Mouse (Mus musculus): ENCODE data around the gene Awat1. TPM values are rescaled to one million over a fixed set of nuclear protein-coding genes. Genes with fewer than 3 reads are reported as not detected.
A peak's percentile ranks its signal among the peaks of the same experiment; 100 is the strongest.

Gene Awat1
- polyA plus RNA-seq (2016; fragmentation: Nextera tagmentation; extraction: Ambion mirVana): not detected in 2 replicates

DNA sequence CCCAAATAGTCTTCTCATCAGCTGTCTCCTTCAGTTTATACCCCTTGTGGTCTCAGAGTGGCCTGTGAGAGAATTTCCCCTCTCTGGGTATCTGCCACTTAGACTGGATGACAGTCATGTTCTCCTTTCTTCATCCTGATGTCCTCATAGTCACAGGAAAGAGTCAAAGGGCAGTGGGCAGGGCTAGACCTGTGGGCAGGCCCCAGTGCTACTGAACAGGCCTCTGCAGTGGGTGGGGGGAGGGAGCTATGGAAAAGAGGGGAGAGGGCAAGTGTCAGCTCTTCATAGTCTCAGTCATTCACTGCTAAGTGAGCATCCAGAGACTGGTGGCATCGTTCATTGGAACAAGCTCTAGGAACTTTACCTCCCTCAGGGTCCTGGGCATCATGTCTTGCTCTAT lies at the start of gene Awat1:
Gene Awat1, plus strand, starts transcription at position 301 of the 400 bp plus-strand sequence.
- H3K4me1 ChIP-seq: no peaks in the 10 kb centered on the region
- no peak within 1 kb of the TSS for H3K9ac ChIP-seq
- no peak within 1 kb of the TSS for H3K27ac ChIP-seq
- no peak for ATAC-seq
- no peak within 1 kb of the TSS for H3K4me3 ChIP-seq
- H3K9me3 ChIP-seq (replicated peaks): no peaks in the 10 kb centered on the region
- no peak within 1 kb of the TSS for H3K4me2 ChIP-seq
- WGBS (ENCODE audit: insufficient replicate concordance): 72% methylated on average over 1 of the region's 1 CpGs
- 0 out of 2 replicates have a peak, but pooled peaks cover 10% of the 10 kb centered on the region for H3K27me3 ChIP-seq (replicated peaks)
- no peaks in the 10 kb centered on the region for H3K36me3 ChIP-seq

DNA sequence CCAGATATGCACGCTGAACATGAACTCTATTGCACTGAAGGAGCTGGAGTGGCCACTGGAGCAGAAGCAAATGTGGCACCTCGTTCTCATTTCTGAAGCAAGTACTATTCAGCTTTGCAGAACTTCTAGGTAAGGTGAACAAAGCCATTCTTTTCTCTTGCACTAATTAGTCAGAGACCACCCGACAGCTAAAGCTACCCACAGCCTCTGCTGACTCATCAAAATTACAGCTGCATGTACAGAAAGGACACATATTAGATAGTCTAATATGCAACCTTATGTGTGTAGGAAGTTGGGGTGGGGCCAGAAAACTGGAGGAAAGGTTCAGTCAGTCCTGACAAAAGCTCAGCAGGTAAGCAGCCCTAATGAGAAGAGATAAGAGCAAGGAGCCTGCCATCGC lies 47.6 kb upstream of the Awat1 start, which contains the start of gene Dgat2l6:
Gene Dgat2l6, plus strand, starts transcription at position 368 of the 400 bp plus-strand sequence.
- H3K36me3 ChIP-seq: no peaks in the 10 kb centered on the region
- no peak for ATAC-seq
- no peak within 1 kb of the TSS for H3K4me2 ChIP-seq
- no peaks in the 10 kb centered on the region for H3K4me1 ChIP-seq
- peaks cover 16% of the 10 kb centered on the region for H3K27me3 ChIP-seq (replicated peaks)
- 75% methylated on average over 4 of the region's 4 CpGs for WGBS (ENCODE audit: insufficient replicate concordance)
- H3K4me3 ChIP-seq: no peak within 1 kb of the TSS
- no peak within 1 kb of the TSS for H3K27ac ChIP-seq
- no peak within 1 kb of the TSS for H3K9ac ChIP-seq
- H3K9me3 ChIP-seq (replicated peaks): no peaks in the 10 kb centered on the region

DNA sequence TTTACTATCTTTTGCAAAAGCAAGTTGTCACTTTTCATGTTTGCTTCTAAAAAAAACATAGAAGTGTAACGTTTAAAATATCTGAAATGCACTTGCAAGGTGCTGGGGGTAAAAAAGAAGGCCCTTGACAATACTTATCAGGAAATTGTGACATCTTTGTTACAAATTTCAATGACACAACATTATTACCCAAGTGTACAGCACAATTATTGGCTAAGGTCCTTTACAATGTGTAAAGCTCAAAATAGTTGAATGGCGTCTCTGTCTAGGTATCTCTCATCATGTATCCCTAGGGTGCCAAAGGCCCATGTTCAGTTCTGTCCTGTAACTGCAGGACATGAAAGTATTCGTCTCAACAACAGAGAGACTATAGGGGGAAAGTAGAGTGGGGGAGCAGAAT lies 16.0 kb upstream of the Awat1 start:
- H3K9me3 ChIP-seq (replicated peaks): no peaks in the 10 kb centered on the region
- H3K4me2 ChIP-seq: no peak overlapping the region
- H3K9ac ChIP-seq: no peak overlapping the region
- 51% methylated on average over 3 of the region's 3 CpGs for WGBS (ENCODE audit: insufficient replicate concordance)
- no peak overlapping the region for H3K27ac ChIP-seq
- H3K4me3 ChIP-seq: no peak overlapping the region
- H3K4me1 ChIP-seq: no peaks in the 10 kb centered on the region
- no peaks in the 10 kb centered on the region for H3K36me3 ChIP-seq
- no peaks in the 10 kb centered on the region for H3K27me3 ChIP-seq (replicated peaks)
- no peak for ATAC-seq

DNA sequence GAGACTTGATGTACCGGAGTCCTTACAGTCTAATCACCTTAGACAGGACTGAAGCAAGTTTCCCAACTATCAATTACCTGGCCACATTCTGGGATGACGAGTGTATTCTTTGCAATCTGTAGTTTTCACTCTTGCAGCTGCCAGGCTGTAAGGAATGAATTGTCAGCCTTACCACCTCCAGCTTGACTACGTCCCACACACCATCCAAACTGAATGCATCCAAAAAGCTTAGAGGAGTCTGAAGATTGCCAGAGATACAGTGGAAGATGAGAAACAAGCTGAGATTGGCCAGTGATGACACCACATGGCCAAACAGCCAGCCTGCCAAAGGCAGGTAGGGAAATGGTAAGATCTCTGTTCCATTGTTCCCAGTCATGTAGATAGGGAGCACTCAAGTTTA lies 6.4 kb upstream of the Awat1 start:
- Histone ChIP-seq H3K27ac (no peak overlapping the region), H3K9ac (no peak overlapping the region), H3K36me3 (no peaks in the 10 kb centered on the region), H3K9me3 (replicated peaks) (no peaks in the 10 kb centered on the region), H3K4me3 (no peak overlapping the region), H3K4me2 (no peak overlapping the region), H3K27me3 (replicated peaks) (0 out of 2 replicates have a peak, but pooled peaks cover 6% of the 10 kb centered on the region), H3K4me1 (no peaks in the 10 kb centered on the region)
- WGBS (ENCODE audit: insufficient replicate concordance): 76% methylated on average over 3 of the region's 3 CpGs
- ATAC-seq: no peak

DNA sequence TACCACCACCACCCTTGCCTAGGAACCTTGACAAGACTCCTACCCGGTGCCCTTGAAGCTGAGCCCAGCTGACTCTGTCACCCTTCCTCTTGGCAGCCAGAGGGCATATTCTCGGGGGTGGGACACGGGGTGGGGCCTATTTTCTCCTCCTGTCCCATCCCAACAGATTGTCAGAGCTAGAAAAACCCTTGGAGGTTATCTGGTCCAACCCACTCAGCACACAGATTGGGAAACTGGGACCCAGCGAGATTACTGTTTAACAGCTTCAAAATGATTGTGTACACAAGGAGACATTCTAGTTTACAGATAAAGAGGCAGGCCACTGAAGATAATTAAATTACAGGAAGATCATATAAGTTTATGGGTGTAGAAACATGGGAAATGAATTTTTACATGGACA lies 22.7 kb downstream of the Awat1 start, which contains the start of gene P2ry4:
Gene P2ry4, minus strand, starts transcription at position 79 of the 400 bp plus-strand sequence.
- no peaks in the 10 kb centered on the region for H3K36me3 ChIP-seq

DNA sequence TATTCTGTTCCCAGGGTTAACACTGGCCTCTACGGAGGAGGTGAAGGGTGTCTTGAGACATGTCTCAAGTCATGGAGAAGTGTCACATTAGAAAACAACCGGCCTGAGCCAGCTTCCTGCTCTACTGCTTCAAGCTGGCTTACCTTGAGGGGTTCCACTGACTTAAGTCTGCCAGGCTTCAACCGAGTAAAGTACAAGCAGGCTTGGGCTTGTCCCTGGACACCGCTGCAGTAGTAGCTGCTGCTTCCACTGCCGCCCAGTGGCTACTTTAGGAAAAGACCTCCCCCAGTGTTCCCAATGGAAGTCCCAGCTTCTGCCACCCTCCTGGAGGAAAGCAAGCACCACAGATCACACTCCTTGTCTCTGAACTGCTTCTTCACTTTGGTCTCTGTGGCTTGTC lies 25.4 kb downstream of the Awat1 start:
- no peaks in the 10 kb centered on the region for H3K4me1 ChIP-seq
- ATAC-seq: no peak
- no peaks in the 10 kb centered on the region for H3K36me3 ChIP-seq
- H3K27me3 ChIP-seq (replicated peaks): peaks cover 28% of the 10 kb centered on the region; the same call in 1 of the 2 replicates
- no peaks in the 10 kb centered on the region for H3K9me3 ChIP-seq (replicated peaks)
- no peak overlapping the region for H3K9ac ChIP-seq
- H3K4me2 ChIP-seq: no peak overlapping the region
- 23% methylated on average over 5 of the region's 5 CpGs for WGBS (ENCODE audit: insufficient replicate concordance)
- H3K4me3 ChIP-seq: no peak overlapping the region
- H3K27ac ChIP-seq: no peak overlapping the region

More for the DNA sequence above, 22.7 kb downstream of the Awat1 start, which contains the start of gene P2ry4:
- no peaks in the 10 kb centered on the region for H3K4me1 ChIP-seq
- H3K4me2 ChIP-seq: no peak within 1 kb of the TSS
- no peak within 1 kb of the TSS for H3K4me3 ChIP-seq
- H3K9me3 ChIP-seq (replicated peaks): no peaks in the 10 kb centered on the region
- H3K27me3 ChIP-seq (replicated peaks): peaks cover 13% of the 10 kb centered on the region; the same call in 1 of the 2 replicates
- H3K9ac ChIP-seq: no peak within 1 kb of the TSS
- no peak within 1 kb of the TSS for H3K27ac ChIP-seq
- WGBS (ENCODE audit: insufficient replicate concordance): 44% methylated on average over 4 of the region's 4 CpGs
- ATAC-seq: no peak

DNA sequence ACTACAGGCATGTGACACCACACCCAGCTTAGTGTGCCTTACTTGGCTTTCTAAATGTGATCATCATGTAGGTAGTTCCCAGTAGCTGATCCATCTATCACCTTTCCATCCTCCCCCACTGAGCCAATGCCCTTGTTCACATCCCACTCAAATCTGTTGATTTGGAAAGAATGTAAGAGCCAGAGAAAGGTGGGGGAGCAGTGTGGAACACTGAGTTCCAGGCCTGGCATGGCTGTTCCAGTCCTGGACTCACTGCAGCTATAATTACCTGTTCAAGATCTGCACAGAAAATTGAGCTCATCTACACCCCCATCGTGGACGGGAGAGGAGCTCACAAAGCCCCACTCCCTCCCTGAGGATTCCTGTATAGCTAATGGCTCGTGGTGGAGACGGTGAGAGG lies 27.7 kb downstream of the Awat1 start:
- WGBS (ENCODE audit: insufficient replicate concordance): 52% methylated on average over 4 of the region's 4 CpGs
- Histone ChIP-seq H3K9me3 (replicated peaks) (no peaks in the 10 kb centered on the region), H3K27ac (no peak overlapping the region), H3K4me1 (no peaks in the 10 kb centered on the region), H3K36me3 (no peaks in the 10 kb centered on the region), H3K4me3 (no peak overlapping the region), H3K27me3 (replicated peaks) (peaks cover 28% of the 10 kb centered on the region; the same call in 1 of the 2 replicates), H3K4me2 (no peak overlapping the region), H3K9ac (no peak overlapping the region)
- no peak for ATAC-seq

DNA sequence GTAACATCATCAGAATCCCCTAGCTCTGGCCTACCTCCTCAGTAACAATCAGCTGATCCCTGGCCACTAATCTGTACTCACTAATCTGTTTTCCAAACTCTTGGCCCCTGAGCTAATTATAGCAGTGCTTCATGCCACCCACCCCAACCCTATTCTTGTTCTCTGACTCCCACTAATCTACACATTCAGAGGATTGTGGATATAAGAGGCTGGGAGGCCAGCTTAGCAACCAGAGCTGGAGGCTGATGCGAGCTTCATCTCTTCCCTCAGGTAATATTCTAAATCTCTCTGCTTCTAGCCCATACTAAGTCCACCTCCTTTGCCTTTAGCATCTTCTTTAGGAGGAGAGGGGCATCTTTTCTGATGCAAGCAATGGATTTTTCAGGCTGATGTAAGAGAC lies 33.3 kb downstream of the Awat1 start, which contains the start of gene Arr3:
Gene Arr3, plus strand, starts transcription at position 184 of the 400 bp plus-strand sequence.
- ATAC-seq: no peak

DNA sequence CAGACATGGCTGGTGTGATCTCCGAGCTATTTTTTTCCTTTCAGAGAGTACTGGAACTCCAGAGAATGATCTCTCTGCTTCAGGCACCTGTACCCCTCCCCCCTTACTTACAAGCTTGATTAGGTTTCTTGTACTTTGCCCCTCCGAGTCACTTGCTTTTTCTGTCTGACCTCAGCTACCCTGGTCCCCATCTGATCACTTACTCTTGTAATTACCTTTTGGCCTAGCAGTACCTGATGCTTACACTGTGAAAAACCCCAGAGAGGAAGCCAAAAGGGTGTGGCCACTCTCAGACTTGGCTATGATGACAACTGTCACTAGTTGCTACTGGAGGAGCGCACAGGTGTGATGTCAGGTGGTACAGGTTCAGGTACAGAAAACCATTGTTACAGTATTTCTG lies 46.4 kb downstream of the Awat1 start:
- Histone ChIP-seq H3K27ac (no peak overlapping the region), H3K27me3 (replicated peaks) (peaks cover 23% of the 10 kb centered on the region), H3K4me3 (no peak overlapping the region), H3K9ac (no peak overlapping the region), H3K9me3 (replicated peaks) (no peaks in the 10 kb centered on the region), H3K4me2 (no peak overlapping the region), H3K36me3 (peaks cover 17% of the 10 kb centered on the region), H3K4me1 (0 out of 2 replicates have a peak, but pooled peaks cover under 1% of the 10 kb centered on the region)
- WGBS (ENCODE audit: insufficient replicate concordance): 57% methylated on average over 3 of the region's 3 CpGs
- ATAC-seq: no peak

More for the DNA sequence above, 33.3 kb downstream of the Awat1 start, which contains the start of gene Arr3:
- no peaks in the 10 kb centered on the region for H3K4me1 ChIP-seq
- H3K4me2 ChIP-seq: no peak within 1 kb of the TSS
- no peak within 1 kb of the TSS for H3K4me3 ChIP-seq
- no peaks in the 10 kb centered on the region for H3K9me3 ChIP-seq (replicated peaks)
- H3K9ac ChIP-seq: no peak within 1 kb of the TSS
- H3K27me3 ChIP-seq (replicated peaks): peaks cover 17% of the 10 kb centered on the region; the same call in 1 of the 2 replicates
- 60% methylated on average over 1 of the region's 1 CpGs for WGBS (ENCODE audit: insufficient replicate concordance)
- no peak within 1 kb of the TSS for H3K27ac ChIP-seq
- no peaks in the 10 kb centered on the region for H3K36me3 ChIP-seq

DNA sequence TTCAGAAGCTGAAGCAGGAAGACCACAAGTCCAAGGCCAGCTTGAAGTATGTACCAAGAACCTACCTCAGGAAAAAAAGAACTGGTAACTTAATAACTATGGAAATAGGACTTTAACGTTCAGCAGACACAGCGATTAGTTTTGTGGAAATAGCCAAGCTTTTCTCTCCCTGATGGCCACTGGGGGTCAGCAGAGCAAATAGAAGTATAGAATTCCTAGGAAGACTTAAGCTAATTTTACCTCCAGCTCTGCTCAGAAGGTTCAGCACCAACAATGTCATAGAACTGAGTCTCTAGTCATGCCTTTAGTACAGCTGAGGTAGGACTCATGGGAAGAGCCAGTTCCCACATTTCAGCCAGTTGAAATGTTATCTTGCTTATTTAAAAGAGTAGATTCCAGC lies 49.3 kb downstream of the Awat1 start:
- 91% methylated on average over 2 of the region's 2 CpGs for WGBS (ENCODE audit: insufficient replicate concordance)
- no peak for ATAC-seq
- no peak overlapping the region for H3K9ac ChIP-seq
- H3K4me3 ChIP-seq: no peak overlapping the region
- no peaks in the 10 kb centered on the region for H3K9me3 ChIP-seq (replicated peaks)
- no peak overlapping the region for H3K27ac ChIP-seq
- H3K36me3 ChIP-seq: peaks cover 23% of the 10 kb centered on the region
- peaks cover 16% of the 10 kb centered on the region for H3K4me1 ChIP-seq
- H3K27me3 ChIP-seq (replicated peaks): peaks cover 21% of the 10 kb centered on the region
- no peak overlapping the region for H3K4me2 ChIP-seq

DNA sequence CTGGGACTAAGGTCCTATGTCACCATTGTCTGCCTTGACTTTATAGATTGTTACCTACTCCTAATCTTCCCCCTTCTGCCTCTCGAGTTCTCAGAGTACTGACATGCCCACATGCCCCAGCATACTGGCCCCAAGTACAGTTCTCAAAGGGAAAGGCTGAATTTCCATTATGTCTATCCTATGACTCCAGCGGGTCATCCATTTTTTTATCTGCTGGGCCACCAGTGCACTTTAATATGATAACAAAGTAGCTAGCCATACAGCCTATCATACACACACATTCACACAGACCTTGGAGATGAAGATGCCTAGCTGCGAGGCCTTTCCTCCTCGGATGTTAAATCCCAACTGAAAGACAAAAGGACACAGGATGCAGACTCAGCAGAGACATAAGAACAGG lies 52.2 kb downstream of the Awat1 start:
- H3K4me2 ChIP-seq: peak overlapping the region; percentile 71

DNA sequence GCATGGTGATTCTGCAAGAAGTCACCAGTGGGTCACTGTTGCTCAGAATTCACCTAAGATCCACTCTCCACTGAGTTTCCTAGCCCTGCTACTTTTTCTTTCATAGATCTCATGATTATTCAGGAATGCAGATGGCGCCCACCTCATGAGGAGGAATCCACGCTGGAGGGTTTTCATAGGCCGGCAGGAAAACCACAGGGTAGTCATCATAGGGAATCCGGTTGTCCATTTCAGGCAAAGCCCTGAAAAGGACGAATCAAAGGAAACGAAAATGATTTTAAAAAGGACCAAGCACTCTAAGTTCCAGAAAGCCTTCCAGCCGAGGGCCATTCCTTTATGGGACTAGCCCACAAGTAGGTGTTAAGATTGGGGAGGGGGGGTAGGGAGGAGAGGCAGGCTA lies 53.1 kb downstream of the Awat1 start:
- Histone ChIP-seq H3K9me3 (replicated peaks) (no peaks in the 10 kb centered on the region), H3K4me1 (peaks cover 34% of the 10 kb centered on the region), H3K9ac (peak overlapping the region; percentile 68), H3K27ac (peak overlapping the region; percentile 67), H3K4me2 (peak overlapping the region; percentile 71), H3K27me3 (replicated peaks) (peaks cover 6% of the 10 kb centered on the region; the same call in 1 of the 2 replicates), H3K4me3 (peak overlapping the region; percentile 78), H3K36me3 (peaks cover 37% of the 10 kb centered on the region)
- ATAC-seq: no peak
- WGBS (ENCODE audit: insufficient replicate concordance): 22% methylated on average over 7 of the region's 7 CpGs

More for the DNA sequence above, 52.2 kb downstream of the Awat1 start:
- Histone ChIP-seq H3K27ac (peak overlapping the region; percentile 67), H3K4me1 (peaks cover 34% of the 10 kb centered on the region), H3K9me3 (replicated peaks) (no peaks in the 10 kb centered on the region), H3K27me3 (replicated peaks) (peaks cover 6% of the 10 kb centered on the region; the same call in 1 of the 2 replicates), H3K4me3 (peak overlapping the region; percentile 78), H3K9ac (peak overlapping the region; percentile 68; the same call in 1 of the 2 replicates), H3K36me3 (peaks cover 32% of the 10 kb centered on the region)
- WGBS (ENCODE audit: insufficient replicate concordance): 46% methylated on average over 4 of the region's 4 CpGs
- peak; percentile 46 for ATAC-seq

DNA sequence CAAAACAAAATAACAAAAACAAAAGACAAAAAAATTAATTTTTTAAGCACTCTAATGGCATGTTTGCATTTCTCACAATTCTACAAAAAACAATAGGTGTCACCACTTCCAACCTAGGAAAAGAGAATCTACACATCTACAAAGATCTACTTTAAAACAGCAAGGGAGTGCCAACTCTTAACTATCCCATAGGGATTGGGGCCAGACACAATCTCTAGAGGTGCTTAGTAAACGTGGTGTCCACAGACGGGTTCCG lies 53.4 kb downstream of the Awat1 start, which contains the start of gene Kif4:
Gene Kif4, plus strand, starts transcription at position 192 of the 256 bp plus-strand sequence.
- H3K27ac ChIP-seq: peak within 1 kb of the TSS; percentile 85
- peak within 1 kb of the TSS; percentile 71 for H3K4me2 ChIP-seq
- peak within 1 kb of the TSS; percentile 90 for H3K9ac ChIP-seq
- H3K4me1 ChIP-seq: peaks cover 34% of the 10 kb centered on the region
- H3K9me3 ChIP-seq (replicated peaks): no peaks in the 10 kb centered on the region
- peak within 1 kb of the TSS; percentile 78 for H3K4me3 ChIP-seq
- peaks cover 39% of the 10 kb centered on the region for H3K36me3 ChIP-seq
- peaks cover 6% of the 10 kb centered on the region; the same call in 1 of the 2 replicates for H3K27me3 ChIP-seq (replicated peaks)
- ATAC-seq: no peak
- WGBS (ENCODE audit: insufficient replicate concordance): 18% methylated on average over 3 of the region's 3 CpGs
